Mouse (Mus musculus) forebrain, embryonic 14.5 days (tissue): ENCODE data around the gene Tent5d. TPM values are rescaled to one million over a fixed set of nuclear protein-coding genes. Genes with fewer than 3 reads are reported as not detected.

Experiments used
- ATAC-seq: fragments of 200-750 bp; cut with Nextera tagmentation; 2 replicates; pipeline ENCODE4 v1.8.0; 2017; ENCODE audit warnings: mild to moderate bottlenecking, moderate library complexity
- DNase-seq: peaks from one replicate; pipeline ENCODE4 v3.0.0-alpha.2; 2015; ENCODE audit warnings: low spot score
- H3K27ac ChIP-seq: fragments of 300-500 bp; sonication (generic); 2 replicates; pipeline ENCODE4 v1.5.1; 2014; ENCODE audit warnings: low read depth, mild to moderate bottlenecking, control low read depth, low read length, moderate library complexity
- H3K27me3 ChIP-seq: fragments of 300-500 bp; sonication (generic); replicated peaks from 2 replicates; pipeline ENCODE4 v1.6.1; 2014; ENCODE audit warnings: low read length, control low read depth, mixed read lengths; ENCODE audit not compliant: control insufficient read depth, insufficient read depth
- H3K36me3 ChIP-seq: fragments of 300-500 bp; sonication (generic); 2 replicates; pipeline ENCODE4 v1.6.1; 2014; ENCODE audit warnings: low read length, control low read depth; ENCODE audit not compliant: control insufficient read depth, insufficient read depth
- H3K4me1 ChIP-seq: fragments of 300-500 bp; sonication (generic); 2 replicates; pipeline ENCODE4 v1.6.1; 2014; ENCODE audit warnings: antibody characterized with exemption, low read length, control low read depth; ENCODE audit not compliant: control insufficient read depth, insufficient read depth
- H3K4me2 ChIP-seq: fragments of 300-500 bp; sonication (generic); 2 replicates; pipeline ENCODE4 v1.6.1; 2014; ENCODE audit warnings: mild to moderate bottlenecking, control low read depth, low read length
- H3K4me3 ChIP-seq: fragments of 300-500 bp; sonication (generic); 2 replicates; pipeline ENCODE4 v1.5.1; 2014; ENCODE audit warnings: low read depth, low read length, control low read depth
- H3K9ac ChIP-seq: fragments of 300-500 bp; sonication (generic); 2 replicates; pipeline ENCODE4 v1.6.1; 2014; ENCODE audit warnings: mild to moderate bottlenecking, low read length, control low read depth, moderate library complexity
- H3K9me3 ChIP-seq: fragments of 300-500 bp; sonication (generic); replicated peaks from 2 replicates; pipeline ENCODE4 v1.6.1; 2016; ENCODE audit warnings: low read length, control low read depth, mixed read lengths; ENCODE audit not compliant: control insufficient read depth
- WGBS: fragments of 180-500 bp; shearing (Covaris S2); extraction: QIAGEN DNeasy Blood & Tissue Kit; methylation state at CpG from one replicate; pipeline ENCODE4 v1.1.7; 2014; 5-methylcytosine and 5-hydroxymethylcytosine counted together
- polyA plus RNA-seq: library from polyadenylated mRNA; unstranded; fragments of >200 nt; fragmentation: Nextera tagmentation; extraction: Ambion mirVana; gene quantifications from 2 replicates; pipeline ENCODE4 v1.2.1, GENCODE M21; 2014

Tent5d gene
- polyA plus RNA-seq = 0.05 TPM in 1 of 2 replicates, not detected in the other

DNA sequence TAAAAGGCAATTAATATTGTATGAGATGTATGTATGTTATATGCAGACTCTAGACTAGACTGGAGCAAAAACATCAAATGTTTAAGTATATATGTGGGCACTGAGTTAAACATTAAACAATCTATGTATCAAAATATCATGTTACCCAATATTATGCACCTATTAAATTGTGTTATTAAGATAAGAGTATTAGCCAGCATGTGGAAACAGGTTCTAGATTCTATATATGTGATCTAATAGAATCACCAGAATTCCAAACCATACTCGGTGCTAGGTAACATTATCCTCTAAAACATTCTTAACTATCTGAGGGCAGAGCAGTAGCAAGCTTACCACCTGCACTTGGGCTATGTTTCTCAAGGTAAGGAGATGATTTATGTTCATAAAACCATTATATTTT is at the start of gene Tent5d:
TSS of gene Tent5d (plus strand) at position 301 of the 400 bp plus-strand sequence.
- Histone ChIP-seq H3K4me3 (no peak within 1 kb of the TSS), H3K36me3 (no peaks in the 10 kb centered on the region), H3K9me3 (no peaks in the 10 kb centered on the region), H3K27ac (no peak within 1 kb of the TSS), H3K27me3 (no peaks in the 10 kb centered on the region), H3K4me2 (no peak within 1 kb of the TSS), H3K9ac (no peak within 1 kb of the TSS), H3K4me1 (no peaks in the 10 kb centered on the region)
- DNase-seq (no peak), ATAC-seq (no peak)
- WGBS = 93% methylated on average over 1 of the region's 1 CpGs

GRCm38 (mm10) chrX:107767896-107768295 is 24.5 kb upstream of the Tent5d start:
- 26% methylated on average over 3 of the region's 3 CpGs for WGBS
- no peaks in the 10 kb centered on the region for H3K9me3 ChIP-seq
- H3K4me2 ChIP-seq = no peak overlapping the region
- no peak for ATAC-seq
- no peaks in the 10 kb centered on the region for H3K4me1 ChIP-seq
- no peaks in the 10 kb centered on the region for H3K27me3 ChIP-seq
- H3K27ac ChIP-seq = no peak overlapping the region
- no peak overlapping the region for H3K4me3 ChIP-seq
- H3K36me3 ChIP-seq = no peaks in the 10 kb centered on the region
- peak; percentile 1 for DNase-seq
- no peak overlapping the region for H3K9ac ChIP-seq

GRCm38 (mm10) chrX:107790136-107790535 is 2.3 kb upstream of the Tent5d start:
- no peak overlapping the region for H3K4me3 ChIP-seq
- 100% methylated on average over 1 of the region's 1 CpGs for WGBS
- no peak for DNase-seq
- H3K4me1 ChIP-seq = no peaks in the 10 kb centered on the region
- H3K36me3 ChIP-seq = no peaks in the 10 kb centered on the region
- H3K9me3 ChIP-seq = no peaks in the 10 kb centered on the region
- ATAC-seq = no peak
- no peak overlapping the region for H3K9ac ChIP-seq
- no peak overlapping the region for H3K27ac ChIP-seq
- H3K27me3 ChIP-seq = no peaks in the 10 kb centered on the region
- H3K4me2 ChIP-seq = no peak overlapping the region

DNA sequence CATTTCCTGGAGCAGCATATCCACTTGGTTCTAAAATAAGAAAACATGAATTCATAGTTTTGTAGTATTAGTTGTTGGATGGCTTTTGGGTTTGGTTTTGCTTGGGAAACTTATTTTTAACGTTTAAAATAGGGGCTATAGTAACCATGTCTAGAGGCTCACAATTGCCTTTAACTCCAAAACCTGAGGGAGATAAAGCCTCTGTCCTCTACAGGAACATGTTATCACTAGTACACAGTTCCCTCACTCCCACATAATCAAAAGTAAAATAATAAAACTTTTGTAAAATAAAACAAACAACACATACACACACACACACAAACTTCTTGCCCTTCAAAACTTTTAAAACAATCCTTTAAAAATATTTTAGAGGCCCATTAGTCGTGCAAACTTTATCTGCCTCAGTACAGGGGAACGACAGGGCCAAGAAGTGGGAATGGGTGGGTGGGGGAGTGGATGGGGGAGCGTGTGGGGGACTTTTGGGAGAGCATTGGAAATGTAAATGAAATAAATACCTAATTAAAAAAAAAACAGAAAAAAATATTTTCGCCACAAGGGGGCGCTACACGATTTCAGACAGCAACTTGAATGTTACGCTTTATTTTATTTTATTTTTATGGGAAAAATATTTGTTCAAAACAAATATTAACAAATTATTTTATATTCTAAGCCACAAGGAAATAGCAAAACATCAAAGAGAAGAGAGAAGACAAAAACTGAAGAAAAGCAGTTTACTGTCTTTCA is 1.5 kb upstream of the Tent5d start:
- H3K27ac ChIP-seq = no peak overlapping the region
- 28% methylated on average over 8 of the region's 8 CpGs for WGBS
- no peaks in the 10 kb centered on the region for H3K4me1 ChIP-seq

DNA sequence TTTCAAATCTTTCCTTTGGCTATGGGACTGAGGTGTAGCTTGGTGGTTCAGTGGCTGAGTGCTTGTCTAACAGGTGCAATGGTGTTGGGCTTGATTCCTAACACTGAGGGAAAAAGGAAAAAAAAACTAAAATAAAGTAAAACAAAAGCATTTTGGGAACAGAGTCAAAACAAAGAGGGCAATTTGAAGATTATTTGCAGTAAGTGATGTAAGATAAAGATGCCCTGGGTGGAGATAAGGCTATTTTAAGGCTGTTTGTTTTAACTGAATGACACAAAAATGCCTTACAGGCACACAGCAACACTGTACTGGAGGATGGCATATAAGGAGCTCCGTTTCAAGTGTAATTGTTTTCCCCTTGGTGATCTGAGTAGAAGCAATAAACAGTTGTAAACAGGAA is 3.4 kb downstream of the Tent5d start:
- H3K4me1 ChIP-seq = no peaks in the 10 kb centered on the region
- H3K27me3 ChIP-seq = no peaks in the 10 kb centered on the region
- no peak overlapping the region for H3K4me3 ChIP-seq
- H3K4me2 ChIP-seq = no peak overlapping the region
- ATAC-seq (no peak), DNase-seq (no peak)
- H3K9me3 ChIP-seq = no peaks in the 10 kb centered on the region
- H3K36me3 ChIP-seq = no peaks in the 10 kb centered on the region
- WGBS = 66% methylated on average over 1 of the region's 1 CpGs
- no peak overlapping the region for H3K27ac ChIP-seq
- H3K9ac ChIP-seq = no peak overlapping the region

More for the DNA sequence above, 1.5 kb upstream of the Tent5d start:
- H3K9me3 ChIP-seq = no peaks in the 10 kb centered on the region
- H3K36me3 ChIP-seq = no peaks in the 10 kb centered on the region
- no peaks in the 10 kb centered on the region for H3K27me3 ChIP-seq
- H3K4me2 ChIP-seq = no peak overlapping the region
- DNase-seq (peak; percentile 4), ATAC-seq (no peak)
- no peak overlapping the region for H3K9ac ChIP-seq
- no peak overlapping the region for H3K4me3 ChIP-seq

DNA sequence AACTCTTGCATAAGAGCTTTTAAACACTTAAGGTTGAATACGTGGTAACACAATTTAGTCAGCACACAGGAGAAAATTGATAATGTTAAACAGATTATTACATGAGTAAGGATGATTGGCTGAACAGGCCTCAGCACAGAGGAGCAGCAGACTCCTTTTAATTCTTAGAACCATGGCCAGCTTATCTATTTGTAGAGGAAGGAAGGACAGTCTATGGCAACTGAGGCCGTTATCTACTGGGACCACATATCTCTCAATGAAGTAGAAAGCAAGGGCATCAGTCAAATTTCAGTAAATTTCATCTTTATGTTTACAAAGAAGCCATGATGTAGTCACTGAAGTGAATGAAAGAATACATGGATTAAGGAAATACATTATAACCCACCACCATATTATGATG is 4.5 kb downstream of the Tent5d start:
- H3K4me2 ChIP-seq = no peak overlapping the region
- no peaks in the 10 kb centered on the region for H3K36me3 ChIP-seq
- no peak for ATAC-seq
- 89% methylated on average over 2 of the region's 2 CpGs for WGBS
- no peak for DNase-seq
- H3K27ac ChIP-seq = no peak overlapping the region
- no peaks in the 10 kb centered on the region for H3K4me1 ChIP-seq
- no peaks in the 10 kb centered on the region for H3K27me3 ChIP-seq
- no peak overlapping the region for H3K4me3 ChIP-seq
- no peak overlapping the region for H3K9ac ChIP-seq
- no peaks in the 10 kb centered on the region for H3K9me3 ChIP-seq

- H3K4me2 ChIP-seq = no peak overlapping the region
- no peaks in the 10 kb centered on the region for H3K9me3 ChIP-seq
- ATAC-seq (no peak), DNase-seq (no peak)
- no peaks in the 10 kb centered on the region for H3K36me3 ChIP-seq
- H3K27ac ChIP-seq = no peak overlapping the region
- no peak overlapping the region for H3K4me3 ChIP-seq
- no peak overlapping the region for H3K9ac ChIP-seq
- no peaks in the 10 kb centered on the region for H3K27me3 ChIP-seq
- no peaks in the 10 kb centered on the region for H3K4me1 ChIP-seq
Observed at GRCm38 (mm10) chrX:107812120-107812519, 19.7 kb downstream of the Tent5d start.

GRCm38 (mm10) chrX:107815502-107816217 is 23.3 kb downstream of the Tent5d start:
- Histone ChIP-seq H3K4me1 (no peaks in the 10 kb centered on the region), H3K36me3 (no peaks in the 10 kb centered on the region), H3K27ac (no peak overlapping the region), H3K9ac (peak overlapping the region; percentile 69), H3K4me3 (peak overlapping the region; percentile 47), H3K4me2 (peak overlapping the region; percentile 53), H3K27me3 (no peaks in the 10 kb centered on the region), H3K9me3 (no peaks in the 10 kb centered on the region)
- DNase-seq (peak; percentile 20), ATAC-seq (peak; percentile 75)
- 30% methylated on average over 29 of the region's 32 CpGs for WGBS

DNA sequence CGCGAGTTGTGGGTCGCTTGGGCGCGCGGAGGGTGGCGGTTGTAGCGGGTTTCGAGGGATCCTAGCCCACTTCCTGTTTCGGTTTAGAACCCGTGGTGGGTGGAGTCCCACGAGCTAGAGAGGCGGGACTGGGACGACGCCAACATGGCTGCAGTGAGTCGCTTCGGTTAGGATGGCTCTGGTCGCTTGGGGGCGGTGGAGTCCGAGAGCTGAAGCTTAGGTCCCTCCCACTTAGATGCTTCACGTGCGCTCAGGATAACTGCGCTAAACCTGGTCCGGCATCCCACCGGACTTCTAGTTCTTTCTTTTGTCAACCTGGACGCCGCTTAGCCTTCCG is 23.8 kb downstream of the Tent5d start, which contains the start of gene 2610002M06Rik:
TSS of gene 2610002M06Rik (minus strand) at position 117 of the 337 bp plus-strand sequence.
- DNase-seq = peak; percentile 93
- Histone ChIP-seq H3K9me3 (no peaks in the 10 kb centered on the region), H3K36me3 (no peaks in the 10 kb centered on the region), H3K27ac (no peak within 1 kb of the TSS), H3K9ac (peak within 1 kb of the TSS; percentile 69), H3K4me1 (no peaks in the 10 kb centered on the region), H3K4me3 (peak within 1 kb of the TSS; percentile 47), H3K4me2 (peak within 1 kb of the TSS; percentile 53), H3K27me3 (no peaks in the 10 kb centered on the region)
- ATAC-seq = peak; percentile 99
- 32% methylated on average over 28 of the region's 28 CpGs for WGBS
